Mouse (Mus musculus) MEL (cell line): ENCODE data around the gene S100a1. TPM values are rescaled to one million over a fixed set of nuclear protein-coding genes. Genes with fewer than 3 reads are reported as not detected.
A peak's percentile ranks its signal among the peaks of the same experiment; 100 is the strongest.

Experiments used
- DNase-seq: peaks from one replicate; pipeline ENCODE4 v3.0.0; 2011; ENCODE audit warnings: low read depth, low spot score
- H3K27ac ChIP-seq: 2 replicates; pipeline ENCODE4 v1.5.1; 2012; ENCODE audit warnings: low read depth, mild to moderate bottlenecking, control low read depth, low read length, moderate library complexity; ENCODE audit not compliant: control insufficient read depth
- H3K27me3 ChIP-seq, 2 experiments: fragments of 150-350 bp in 1 of 2; sonication (generic) in 1 of 2; 2 replicates each; pipeline ENCODE4 v1.6.1; 2012; ENCODE audit warnings: low read length in 2 of 2, mild to moderate bottlenecking in 2 of 2, improper control_type of control experiment in 1 of 2, moderate library complexity in 1 of 2; ENCODE audit not compliant: insufficient read depth in 2 of 2, control insufficient read depth in 1 of 2
- H3K36me3 ChIP-seq, 2 experiments: 2 replicates each; pipeline ENCODE4 v1.6.1; 2012 to 2014; ENCODE audit warnings: low read length in 2 of 2, improper control_type of control experiment in 1 of 2, inconsistent platforms in 1 of 2, mild to moderate bottlenecking in 1 of 2; ENCODE audit not compliant: insufficient read depth in 2 of 2, control insufficient read depth in 1 of 2
- H3K4me1 ChIP-seq, 2 experiments: fragments of 150-350 bp in 1 of 2; sonication (generic) in 1 of 2; 2 replicates each; pipeline ENCODE4 v1.6.1; 2012; ENCODE audit warnings: low read length in 2 of 2, improper control_type of control experiment in 1 of 2, mild to moderate bottlenecking in 1 of 2; ENCODE audit not compliant: insufficient read depth in 2 of 2, control insufficient read depth in 1 of 2
- H3K4me3 ChIP-seq, 2 experiments: fragments of 150-350 bp in 1 of 2; sonication (generic) in 1 of 2; 2 replicates each; pipeline ENCODE4 v1.5.1; 2012; ENCODE audit warnings: low read depth in 2 of 2, low read length in 2 of 2, mild to moderate bottlenecking in 2 of 2, moderate library complexity in 2 of 2, control low read depth in 1 of 2, improper control_type of control experiment in 1 of 2; ENCODE audit not compliant: control insufficient read depth in 1 of 2, insufficient read depth in 1 of 2
- H3K79me2 ChIP-seq: 2 replicates; pipeline ENCODE4 v1.6.1; 2012; ENCODE audit warnings: mild to moderate bottlenecking, low read length, moderate library complexity; ENCODE audit not compliant: control insufficient read depth, poor library complexity, insufficient read depth
- H3K9ac ChIP-seq: 2 replicates; pipeline ENCODE4 v1.6.1; 2012; ENCODE audit warnings: low read depth, mild to moderate bottlenecking, control low read depth, low read length, moderate library complexity; ENCODE audit not compliant: control insufficient read depth, poor library complexity, severe bottlenecking
- H3K9me3 ChIP-seq: fragments of 150-350 bp; sonication (generic); replicated peaks from 2 replicates; pipeline ENCODE4 v1.6.1; 2012; ENCODE audit warnings: mild to moderate bottlenecking, low read length, improper control_type of control experiment, moderate library complexity; ENCODE audit not compliant: insufficient read depth
- BHLHE40 ChIP-seq: IDR thresholded peaks from 2 replicates; pipeline ENCODE4 v1.6.1; 2012; ENCODE audit warnings: low read depth, mild to moderate bottlenecking, inconsistent platforms, low read length, improper control_type of control experiment, borderline replicate concordance
- CHD1 ChIP-seq: IDR thresholded peaks from 2 replicates; pipeline ENCODE4 v1.6.1; 2012; ENCODE audit warnings: low read depth, mild to moderate bottlenecking, inconsistent platforms, low read length, improper control_type of control experiment
- CTCF ChIP-seq, 3 experiments: IDR thresholded peaks in 2 of 3; conservative IDR thresholded peaks in 1 of 3; 2 replicates each; pipeline ENCODE4 v1.5.1; 2011 to 2012; ENCODE audit warnings: low read length in 3 of 3, low read depth in 2 of 3, mild to moderate bottlenecking in 2 of 3, improper control_type of control experiment in 1 of 3, inconsistent platforms in 1 of 3, mixed read lengths in 1 of 3, moderate library complexity in 1 of 3; ENCODE audit not compliant: control insufficient read depth in 1 of 3, insufficient read depth in 1 of 3, poor library complexity in 1 of 3, severe bottlenecking in 1 of 3
- E2F4 ChIP-seq: IDR thresholded peaks from 2 replicates; pipeline ENCODE4 v1.6.1; 2011; ENCODE audit warnings: low read depth, low read length, improper control_type of control experiment, borderline replicate concordance
- ELF1 ChIP-seq: IDR thresholded peaks from 2 replicates; pipeline ENCODE4 v1.6.1; 2014; ENCODE audit warnings: low read depth, mild to moderate bottlenecking, inconsistent platforms, low read length, improper control_type of control experiment, moderate library complexity
- ETS1 ChIP-seq: IDR thresholded peaks from 2 replicates; pipeline ENCODE4 v1.6.1; 2012; ENCODE audit warnings: low read depth, mild to moderate bottlenecking, inconsistent platforms, low read length, improper control_type of control experiment, moderate library complexity
- HCFC1 ChIP-seq: IDR thresholded peaks from 2 replicates; pipeline ENCODE4 v1.6.1; 2012; ENCODE audit warnings: low read depth, mild to moderate bottlenecking, inconsistent platforms, low read length, improper control_type of control experiment, moderate library complexity
- JUND ChIP-seq: IDR thresholded peaks from 2 replicates; pipeline ENCODE4 v1.6.1; 2011; ENCODE audit warnings: low read depth, mild to moderate bottlenecking, improper control_type of control experiment, low read length
- MAFK ChIP-seq: IDR thresholded peaks from 2 replicates; pipeline ENCODE4 v1.6.1; 2011; ENCODE audit warnings: low read depth, mild to moderate bottlenecking, low read length, improper control_type of control experiment, borderline replicate concordance
- MEF2A ChIP-seq: IDR thresholded peaks from 2 replicates; pipeline ENCODE4 v1.6.1; 2014; ENCODE audit warnings: low read depth, mild to moderate bottlenecking, inconsistent platforms, low read length, improper control_type of control experiment; ENCODE audit not compliant: poor library complexity, insufficient replicate concordance, severe bottlenecking; ENCODE audit errors: extremely low read depth
- MYB ChIP-seq: IDR thresholded peaks from 2 replicates; pipeline ENCODE4 v1.6.1; 2011; ENCODE audit warnings: mild to moderate bottlenecking, low read depth, low read length, improper control_type of control experiment
- MYC ChIP-seq: IDR thresholded peaks from 2 replicates; pipeline ENCODE4 v1.6.1; 2011; ENCODE audit warnings: low read depth, mild to moderate bottlenecking, low read length, improper control_type of control experiment, moderate library complexity
- NELFE ChIP-seq: IDR thresholded peaks from 2 replicates; pipeline ENCODE4 v1.6.1; 2011; ENCODE audit warnings: low read depth, low read length, improper control_type of control experiment
- POLR2AphosphoS2 ChIP-seq: IDR thresholded peaks from 2 replicates; pipeline ENCODE4 v1.6.1; 2011; ENCODE audit warnings: low read length, improper control_type of control experiment
- POLR2AphosphoS5 ChIP-seq: IDR thresholded peaks from 2 replicates; pipeline ENCODE4 v1.6.1; 2012; ENCODE audit warnings: low read depth, borderline replicate concordance, mild to moderate bottlenecking, inconsistent platforms, low read length, moderate library complexity, mixed read lengths
- RAD21 ChIP-seq: IDR thresholded peaks from 2 replicates; pipeline ENCODE4 v1.6.1; 2011; ENCODE audit warnings: mild to moderate bottlenecking, low read depth, low read length, improper control_type of control experiment
- TBP ChIP-seq: IDR thresholded peaks from 2 replicates; pipeline ENCODE4 v1.8.0; 2011; ENCODE audit warnings: low read depth, low read length, improper control_type of control experiment
- UBTF ChIP-seq: IDR thresholded peaks from 2 replicates; pipeline ENCODE4 v1.6.1; 2012; ENCODE audit warnings: low read depth, mild to moderate bottlenecking, inconsistent platforms, low read length, improper control_type of control experiment, moderate library complexity, borderline replicate concordance; ENCODE audit not compliant: insufficient read depth
- USF2 ChIP-seq, 2 experiments: IDR thresholded peaks; 2 replicates each; pipeline ENCODE4 v1.6.1; 2011 to 2012; ENCODE audit warnings: improper control_type of control experiment in 2 of 2, low read length in 2 of 2, borderline replicate concordance in 1 of 2, inconsistent platforms in 1 of 2, low read depth in 1 of 2, mild to moderate bottlenecking in 1 of 2; ENCODE audit not compliant: insufficient read depth in 1 of 2
- ZMIZ1 ChIP-seq: IDR thresholded peaks from 2 replicates; pipeline ENCODE4 v1.6.1; 2012; ENCODE audit warnings: low read depth, mild to moderate bottlenecking, inconsistent platforms, low read length, improper control_type of control experiment, moderate library complexity
- ZNF384 ChIP-seq: IDR thresholded peaks from 2 replicates; pipeline ENCODE4 v1.6.1; 2012; ENCODE audit warnings: low read depth, mild to moderate bottlenecking, inconsistent platforms, low read length, improper control_type of control experiment
- polyA plus RNA-seq, 2 experiments: library from polyadenylated mRNA; stranded (reverse) in 1 of 2; unstranded in 1 of 2; fragments of >175 nt in 1 of 2; fragments of >200 nt in 1 of 2; gene quantifications; 2 replicates each; pipeline versions ENCODE4 v1.2.1 to v1.2.4; 2012; ENCODE audit warnings: low replicate concordance in 2 of 2, low read depth in 1 of 2; ENCODE audit not compliant: insufficient read length in 2 of 2, insufficient read depth in 1 of 2, missing spikeins in 1 of 2
- total RNA-seq: library from RNA; depleted of rRNA; stranded (reverse); fragments of 300-350 nt; gene quantifications from 2 replicates; pipeline ENCODE4 v1.2.3, GENCODE M21; 2012

Gene S100a1
- total and polyA plus RNA-seq, 3 experiments: 14.4 to 22.2 TPM; not detected in 1

GRCm38 (mm10) chr3:90488576-90488975 is 25.6 kb downstream of the S100a1 start:
- Histone ChIP-seq H3K27ac (no peak overlapping the region), H3K4me1 (peaks cover 3 to 11% of the 10 kb centered on the region in 2 experiments; a peak in 2 of 4 replicates), H3K9ac (no peak overlapping the region), H3K9me3 (no peaks in the 10 kb centered on the region), H3K4me3 (no peak overlapping the region), H3K79me2 (peaks cover 4% of the 10 kb centered on the region), H3K36me3 (peaks cover 11 to 23% of the 10 kb centered on the region in 2 experiments), H3K27me3 (no peaks in the 10 kb centered on the region)
- TF ChIP-seq TBP: no peak
- peak; percentile 35 for TF ChIP-seq POLR2AphosphoS2
- no peak for TF ChIP-seq CTCF (IDR thresholded peaks at IDR 0.05 in 2 of 3, conservative IDR thresholded peaks at IDR 0.05 in 1 of 3; ENCODE audit: control insufficient read depth in 1 of 3, insufficient read depth in 1 of 3, low read depth in 2 of 3, low read length in 3 of 3, poor library complexity in 1 of 3, severe bottlenecking in 1 of 3)
- DNase-seq: no peak

GRCm38 (mm10) chr3:90486998-90487397 is 27.2 kb downstream of the S100a1 start:
- Histone ChIP-seq H3K27ac (no peak overlapping the region), H3K27me3 (no peaks in the 10 kb centered on the region), H3K36me3 (peaks cover 11 to 35% of the 10 kb centered on the region in 2 experiments), H3K9ac (no peak overlapping the region), H3K4me1 (peaks cover 3 to 11% of the 10 kb centered on the region in 2 experiments; a peak in 2 of 4 replicates), H3K79me2 (peaks cover 4% of the 10 kb centered on the region), H3K9me3 (no peaks in the 10 kb centered on the region), H3K4me3 (no peak overlapping the region)
- no peak for DNase-seq
- TF ChIP-seq ELF1: no peak
- TF ChIP-seq MYC: no peak
- TF ChIP-seq ZMIZ1: peak; percentile 55; the same call in 1 of the 2 replicates
- peak; percentile 29; the same call in 1 of the 2 replicates for TF ChIP-seq POLR2AphosphoS2
- TF ChIP-seq USF2 (IDR thresholded peaks at IDR 0.05; ENCODE audit: borderline replicate concordance in 1 of 2, insufficient read depth in 1 of 2, low read depth in 1 of 2, low read length in 2 of 2): no peak
- no peak for TF ChIP-seq CHD1
- no peak for TF ChIP-seq UBTF
- no peak for TF ChIP-seq ZNF384

GRCm38 (mm10) chr3:90475831-90476611 is 38.2 kb downstream of the S100a1 start, which contains the start of gene Ilf2:
Gene Ilf2, plus strand, starts transcription at chr3:90476126.
- Histone ChIP-seq H3K27me3 (no peaks in the 10 kb centered on the region), H3K36me3 (peaks cover 20 to 26% of the 10 kb centered on the region in 2 experiments), H3K9me3 (no peaks in the 10 kb centered on the region), H3K27ac (peak within 1 kb of the TSS; percentile 98), H3K4me1 (peaks cover 3 to 18% of the 10 kb centered on the region in 2 experiments; a peak in 2 of 4 replicates), H3K9ac (peak within 1 kb of the TSS; percentile 99), H3K79me2 (peaks cover 25% of the 10 kb centered on the region), H3K4me3 (peak within 1 kb of the TSS; percentile 60 to 100)
- DNase-seq: peak; percentile 100
- no peak for TF ChIP-seq RAD21
- TF ChIP-seq HCFC1: peak; percentile 89
- TF ChIP-seq MYC: peak; percentile 74
- peak; percentile 99 for TF ChIP-seq MAFK
- peak; percentile 75 for TF ChIP-seq ZMIZ1
- TF ChIP-seq NELFE: peak; percentile 97
- peak; percentile 97 for TF ChIP-seq POLR2AphosphoS2
- TF ChIP-seq ELF1: peak; percentile 86
- TF ChIP-seq MYB: no peak
- TF ChIP-seq CHD1: no peak
- no peak for TF ChIP-seq BHLHE40
- TF ChIP-seq POLR2AphosphoS5: peak; percentile 45; the same call in 1 of the 2 replicates
- TF ChIP-seq ETS1: no peak
- TF ChIP-seq MEF2A: no peak
- TF ChIP-seq UBTF: peak; percentile 88; the same call in 1 of the 2 replicates
- TF ChIP-seq JUND: no peak
- no peak for TF ChIP-seq E2F4
